Mouse (Mus musculus): Measurements from ENCODE around the gene Zdhhc15. TPM values are rescaled to one million over a fixed set of nuclear protein-coding genes. Genes with fewer than 3 reads are reported as not detected.

Zdhhc15 gene
- 13.8 TPM for polyA plus RNA-seq (2017; shearing (Covaris generic))

DNA sequence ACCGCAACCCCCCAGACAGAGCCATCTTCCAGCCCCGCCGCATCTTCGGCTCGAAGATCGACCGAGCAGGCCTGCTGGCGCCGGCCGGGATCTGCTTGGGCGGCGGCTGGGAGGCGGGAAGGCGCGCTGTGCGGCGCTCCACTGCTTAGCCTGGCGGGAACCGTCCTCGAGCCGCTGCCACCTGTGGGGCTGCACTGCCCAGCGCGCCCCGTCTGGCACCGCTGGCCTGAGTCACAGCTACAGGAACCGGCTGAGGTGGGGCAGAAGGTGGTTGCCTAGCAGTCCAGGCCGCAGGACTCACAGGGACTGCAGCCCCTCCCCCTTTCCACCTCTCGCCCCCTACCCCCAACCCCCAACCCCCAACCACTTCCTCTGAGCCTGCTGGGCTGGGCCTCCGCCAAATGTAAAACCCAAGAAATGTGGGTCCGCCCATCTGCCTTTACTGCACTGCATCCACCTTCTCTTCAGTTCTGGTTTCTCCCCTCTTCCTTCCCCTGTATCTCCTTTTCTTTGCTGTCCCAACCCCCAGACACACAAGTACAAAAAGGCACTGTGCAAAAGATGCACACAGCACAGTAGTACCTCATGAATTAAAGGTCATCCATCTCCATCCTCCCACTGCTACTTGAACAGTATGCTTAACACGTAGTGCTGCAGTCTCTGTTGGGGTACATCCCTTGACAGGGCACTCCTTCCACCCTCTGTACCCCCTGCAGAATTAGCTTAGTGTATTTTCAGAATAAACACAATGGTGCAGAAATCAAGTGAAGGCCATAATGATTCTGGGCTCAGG is at the start of gene Zdhhc15:
TSS of gene Zdhhc15 (minus strand) at position 308 of the 793 bp plus-strand sequence.

Other genes with a start within 250 kb of the Zdhhc15 start
- gene Uprt, start 188.2 kb downstream of the Zdhhc15 start, polyA plus RNA-seq (2017; shearing (Covaris generic)), result 3.3 TPM
- not detected for gene Magee2, start 186.2 kb upstream of the Zdhhc15 start, polyA plus RNA-seq (2017; shearing (Covaris generic))